Mouse (Mus musculus): ENCODE measurements around the gene Scamp1. TPM values are rescaled to one million over a fixed set of nuclear protein-coding genes. Genes with fewer than 3 reads are reported as not detected.
A peak's percentile ranks its signal among the peaks of the same experiment; 100 is the strongest.

Gene Scamp1
- polyA plus RNA-seq, 1 experiment from 2014 or later = 58.5 TPM

DNA sequence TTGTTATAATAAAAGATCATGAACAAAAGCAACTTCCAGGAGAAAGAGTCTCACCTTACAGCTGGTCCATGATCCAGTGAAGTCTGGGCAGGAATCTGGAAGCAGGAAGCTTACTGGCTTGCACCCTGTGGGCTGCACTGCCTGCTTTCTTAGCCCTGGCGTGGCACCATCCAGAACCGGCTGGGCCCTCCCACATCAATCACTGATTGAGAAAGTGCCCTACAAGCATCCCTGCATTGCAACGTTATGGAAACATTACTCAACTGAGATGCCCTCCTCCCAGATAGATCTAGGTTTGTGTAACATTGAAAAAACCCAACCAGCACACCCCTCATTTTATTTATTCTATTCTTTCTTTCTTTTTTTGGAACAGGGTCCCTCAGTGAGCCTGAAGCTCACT lies 9.2 kb upstream of the Scamp1 start:
- 58% methylated on average over 3 of the region's 3 CpGs for WGBS
- H3K36me3 ChIP-seq (ENCODE audit: control insufficient read depth, insufficient read depth, low read length) = no peaks in the 10 kb centered on the region
- no peaks in the 10 kb centered on the region for H3K4me1 ChIP-seq (ENCODE audit: control insufficient read depth, insufficient read depth, low read length)
- no peak for DNase-seq (ENCODE audit: low spot score)
- no peak overlapping the region for H3K4me3 ChIP-seq (ENCODE audit: low read depth, low read length)
- H3K9me3 ChIP-seq (replicated peaks; ENCODE audit: control insufficient read depth, low read length) = no peaks in the 10 kb centered on the region
- ATAC-seq = no peak
- H3K27ac ChIP-seq (ENCODE audit: low read depth, low read length) = no peak overlapping the region
- no peak overlapping the region for H3K9ac ChIP-seq (ENCODE audit: low read length)
- H3K4me2 ChIP-seq (ENCODE audit: low read length) = no peak overlapping the region
- H3K27me3 ChIP-seq (replicated peaks; ENCODE audit: control insufficient read depth, insufficient read depth, low read length) = no peaks in the 10 kb centered on the region

DNA sequence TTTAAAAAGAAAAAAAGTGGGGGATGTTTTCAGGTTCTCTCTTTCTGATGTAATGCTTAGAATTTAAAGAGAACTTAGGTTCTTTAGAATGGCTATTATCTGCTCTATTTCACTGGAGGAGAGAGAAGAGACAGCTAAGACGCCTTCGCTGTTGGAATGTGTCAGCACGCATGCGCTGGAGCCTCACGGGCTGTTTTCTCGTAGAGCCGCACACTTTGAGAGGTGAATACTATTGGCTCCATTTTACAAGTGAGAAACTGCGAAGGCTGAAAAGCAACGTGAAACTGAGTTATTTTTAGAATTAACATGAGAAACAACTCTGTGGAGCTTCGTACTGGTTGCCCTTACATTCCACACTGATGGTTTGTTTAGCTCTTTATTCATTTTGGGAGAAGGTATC lies 8.3 kb upstream of the Scamp1 start:
- no peaks in the 10 kb centered on the region for H3K36me3 ChIP-seq (ENCODE audit: control insufficient read depth, insufficient read depth, low read length)
- WGBS = 73% methylated on average over 10 of the region's 10 CpGs
- H3K9ac ChIP-seq (ENCODE audit: low read length) = no peak overlapping the region
- H3K4me3 ChIP-seq (ENCODE audit: low read depth, low read length) = no peak overlapping the region
- no peak overlapping the region for H3K27ac ChIP-seq (ENCODE audit: low read depth, low read length)
- DNase-seq (ENCODE audit: low spot score) (no peak), ATAC-seq (no peak)
- H3K9me3 ChIP-seq (replicated peaks; ENCODE audit: control insufficient read depth, low read length) = no peaks in the 10 kb centered on the region
- H3K4me1 ChIP-seq (ENCODE audit: control insufficient read depth, insufficient read depth, low read length) = no peaks in the 10 kb centered on the region
- no peaks in the 10 kb centered on the region for H3K27me3 ChIP-seq (replicated peaks; ENCODE audit: control insufficient read depth, insufficient read depth, low read length)
- H3K4me2 ChIP-seq (ENCODE audit: low read length) = no peak overlapping the region

DNA sequence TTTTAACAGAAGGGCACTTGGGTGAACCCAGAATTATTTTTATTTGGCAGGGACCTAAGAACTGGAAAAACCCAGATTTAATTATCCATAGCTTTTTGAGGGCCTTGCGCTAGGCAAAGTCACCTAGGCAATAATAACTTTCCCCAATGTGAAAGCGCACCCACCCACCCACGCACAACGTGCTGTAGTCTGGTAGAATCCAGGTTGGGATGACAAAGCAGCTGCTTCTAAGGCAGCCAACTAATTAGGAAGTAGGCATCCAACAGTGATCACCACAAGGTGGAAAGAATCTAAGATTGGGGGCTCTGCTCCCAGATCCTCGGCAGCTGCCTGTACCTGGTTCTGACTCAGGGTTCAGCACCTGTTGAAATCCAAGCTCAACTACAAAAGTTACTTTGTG lies 538 bp upstream of the Scamp1 start:
- Histone ChIP-seq H3K9ac (ENCODE audit: low read length) (no peak overlapping the region), H3K27ac (ENCODE audit: low read depth, low read length) (no peak overlapping the region), H3K27me3 (replicated peaks; ENCODE audit: control insufficient read depth, insufficient read depth, low read length) (no peaks in the 10 kb centered on the region), H3K36me3 (ENCODE audit: control insufficient read depth, insufficient read depth, low read length) (no peaks in the 10 kb centered on the region), H3K4me1 (ENCODE audit: control insufficient read depth, insufficient read depth, low read length) (peaks cover 11% of the 10 kb centered on the region), H3K4me2 (ENCODE audit: low read length) (peak overlapping the region; percentile 79), H3K4me3 (ENCODE audit: low read depth, low read length) (peak overlapping the region; percentile 92), H3K9me3 (replicated peaks; ENCODE audit: control insufficient read depth, low read length) (no peaks in the 10 kb centered on the region)
- no peak for ATAC-seq
- 41% methylated on average over 5 of the region's 5 CpGs for WGBS
- no peak for DNase-seq (ENCODE audit: low spot score)

DNA sequence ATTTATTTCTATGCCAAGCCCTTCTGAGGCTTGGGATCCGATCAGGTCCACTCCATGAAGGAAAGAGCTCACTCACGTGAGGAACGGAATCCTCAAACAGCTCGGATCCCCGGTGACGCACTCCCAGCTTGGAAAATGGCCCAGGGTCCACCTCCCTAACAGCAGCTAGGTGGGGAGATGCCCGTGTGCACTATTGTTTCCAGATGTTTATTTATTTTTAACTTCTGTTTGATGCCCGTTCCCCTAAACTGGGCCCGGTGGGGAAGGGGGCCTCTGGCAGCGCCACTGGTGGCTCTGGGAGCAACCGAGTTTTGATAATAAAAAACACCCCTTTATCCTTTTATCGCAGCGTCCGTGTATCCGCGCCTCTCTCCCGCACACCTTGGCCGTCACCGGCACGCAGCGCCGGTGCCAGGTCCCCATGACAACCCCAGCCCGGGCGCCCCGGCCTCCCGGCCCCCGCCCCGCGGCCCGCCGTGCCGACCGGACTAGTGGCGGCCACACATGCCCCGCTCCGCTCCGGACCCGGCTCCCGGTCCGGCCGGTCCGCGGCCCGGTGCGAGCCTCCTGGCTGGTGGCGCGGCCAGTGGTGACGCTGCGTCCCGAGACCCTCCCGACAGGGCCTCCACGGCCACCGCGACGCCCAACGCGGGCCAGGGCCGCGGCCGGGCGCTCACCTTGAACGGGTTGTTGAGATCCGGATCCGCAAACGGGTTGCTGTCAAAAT lies 951 bp downstream of the Scamp1 start:
- peak overlapping the region; percentile 92 for H3K4me3 ChIP-seq (ENCODE audit: low read depth, low read length)
- H3K9ac ChIP-seq (ENCODE audit: low read length) = peak overlapping the region; percentile 92
- under 1% methylated on average over 64 of the region's 65 CpGs for WGBS
- peak; percentile 57 for DNase-seq (ENCODE audit: low spot score)
- peak overlapping the region; percentile 79 for H3K4me2 ChIP-seq (ENCODE audit: low read length)
- H3K9me3 ChIP-seq (replicated peaks; ENCODE audit: control insufficient read depth, low read length) = no peaks in the 10 kb centered on the region
- peak overlapping the region; percentile 86 for H3K27ac ChIP-seq (ENCODE audit: low read depth, low read length)
- no peaks in the 10 kb centered on the region for H3K36me3 ChIP-seq (ENCODE audit: control insufficient read depth, insufficient read depth, low read length)
- peak; percentile 4 for ATAC-seq
- H3K4me1 ChIP-seq (ENCODE audit: control insufficient read depth, insufficient read depth, low read length) = peaks cover 11% of the 10 kb centered on the region
- H3K27me3 ChIP-seq (replicated peaks; ENCODE audit: control insufficient read depth, insufficient read depth, low read length) = no peaks in the 10 kb centered on the region

DNA sequence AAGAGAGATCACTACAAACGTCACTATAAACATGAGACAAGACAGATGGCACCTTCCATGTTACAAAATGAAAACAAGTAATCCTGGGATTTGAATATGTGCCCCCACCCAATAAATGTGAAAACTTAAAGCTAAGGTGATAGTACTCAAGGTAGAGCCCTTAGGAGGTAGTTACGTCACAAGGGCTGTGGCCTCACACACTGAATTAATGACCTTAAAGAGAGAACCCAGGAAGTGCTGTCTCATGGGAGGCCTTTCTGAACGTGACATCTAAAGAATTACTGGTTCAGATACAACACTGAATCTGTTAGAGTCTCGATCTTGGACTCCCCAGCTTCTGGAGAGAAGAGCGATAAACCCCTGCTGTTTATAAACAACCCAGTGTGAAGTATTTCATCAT lies 6.2 kb downstream of the Scamp1 start:
- H3K36me3 ChIP-seq (ENCODE audit: control insufficient read depth, insufficient read depth, low read length) = no peaks in the 10 kb centered on the region
- no peaks in the 10 kb centered on the region for H3K27me3 ChIP-seq (replicated peaks; ENCODE audit: control insufficient read depth, insufficient read depth, low read length)
- peaks cover 11% of the 10 kb centered on the region for H3K4me1 ChIP-seq (ENCODE audit: control insufficient read depth, insufficient read depth, low read length)
- no peak for DNase-seq (ENCODE audit: low spot score)
- no peaks in the 10 kb centered on the region for H3K9me3 ChIP-seq (replicated peaks; ENCODE audit: control insufficient read depth, low read length)
- H3K9ac ChIP-seq (ENCODE audit: low read length) = no peak overlapping the region
- ATAC-seq = no peak
- no peak overlapping the region for H3K4me2 ChIP-seq (ENCODE audit: low read length)
- no peak overlapping the region for H3K27ac ChIP-seq (ENCODE audit: low read depth, low read length)
- H3K4me3 ChIP-seq (ENCODE audit: low read depth, low read length) = no peak overlapping the region
- WGBS = 69% methylated on average over 5 of the region's 5 CpGs

DNA sequence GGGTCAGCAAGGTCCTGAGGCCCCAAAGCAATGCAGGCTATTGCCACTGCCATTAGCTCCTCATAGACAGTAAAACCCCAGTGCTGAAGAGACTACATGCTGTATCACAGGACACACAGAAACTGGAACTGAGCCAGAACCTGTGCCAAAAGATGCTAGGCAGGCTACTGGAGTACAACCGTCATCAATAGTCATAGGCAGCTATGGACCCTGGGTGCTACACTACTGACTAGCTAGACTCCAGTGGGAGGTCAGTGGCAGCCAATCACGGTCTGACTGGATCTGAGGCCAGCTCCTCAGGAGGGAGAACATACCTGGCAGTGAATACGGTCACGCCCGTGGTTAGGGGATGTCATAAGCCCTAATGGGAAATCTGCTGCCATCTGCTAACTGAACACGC lies 14.4 kb downstream of the Scamp1 start:
- H3K27me3 ChIP-seq (replicated peaks; ENCODE audit: control insufficient read depth, insufficient read depth, low read length) = no peaks in the 10 kb centered on the region
- no peak overlapping the region for H3K27ac ChIP-seq (ENCODE audit: low read depth, low read length)
- no peak overlapping the region for H3K9ac ChIP-seq (ENCODE audit: low read length)
- no peaks in the 10 kb centered on the region for H3K36me3 ChIP-seq (ENCODE audit: control insufficient read depth, insufficient read depth, low read length)
- H3K9me3 ChIP-seq (replicated peaks; ENCODE audit: control insufficient read depth, low read length) = no peaks in the 10 kb centered on the region
- 0 out of 2 replicates have a peak, but pooled peaks cover 2% of the 10 kb centered on the region for H3K4me1 ChIP-seq (ENCODE audit: control insufficient read depth, insufficient read depth, low read length)
- H3K4me3 ChIP-seq (ENCODE audit: low read depth, low read length) = no peak overlapping the region
- ATAC-seq (no peak), DNase-seq (ENCODE audit: low spot score) (no peak)
- no peak overlapping the region for H3K4me2 ChIP-seq (ENCODE audit: low read length)
- WGBS = 91% methylated on average over 6 of the region's 6 CpGs

DNA sequence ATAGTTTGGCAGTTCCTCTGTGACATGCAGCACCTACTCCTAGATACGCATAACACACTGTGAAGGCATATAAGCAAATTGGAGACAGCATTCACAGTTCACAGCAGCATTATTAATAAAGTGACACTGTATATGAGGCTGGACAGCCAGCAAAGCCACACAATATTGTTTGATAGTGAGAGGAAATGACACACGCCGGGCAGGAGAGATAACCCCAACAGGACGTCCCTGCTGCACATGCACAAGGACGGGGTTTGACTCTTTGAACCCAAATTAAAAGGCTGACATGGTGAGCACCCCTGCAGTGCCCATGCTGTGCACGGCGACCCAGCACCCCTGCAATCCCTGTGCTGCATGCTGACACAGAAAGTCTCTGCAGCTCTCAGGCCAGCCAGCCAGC lies 17.5 kb downstream of the Scamp1 start:
- Histone ChIP-seq H3K27ac (ENCODE audit: low read depth, low read length) (no peak overlapping the region), H3K27me3 (replicated peaks; ENCODE audit: control insufficient read depth, insufficient read depth, low read length) (no peaks in the 10 kb centered on the region), H3K4me1 (ENCODE audit: control insufficient read depth, insufficient read depth, low read length) (0 out of 2 replicates have a peak, but pooled peaks cover 2% of the 10 kb centered on the region), H3K36me3 (ENCODE audit: control insufficient read depth, insufficient read depth, low read length) (no peaks in the 10 kb centered on the region), H3K4me2 (ENCODE audit: low read length) (no peak overlapping the region), H3K9ac (ENCODE audit: low read length) (no peak overlapping the region), H3K4me3 (ENCODE audit: low read depth, low read length) (no peak overlapping the region), H3K9me3 (replicated peaks; ENCODE audit: control insufficient read depth, low read length) (no peaks in the 10 kb centered on the region)
- 52% methylated on average over 7 of the region's 7 CpGs for WGBS
- no peak for ATAC-seq
- no peak for DNase-seq (ENCODE audit: low spot score)

DNA sequence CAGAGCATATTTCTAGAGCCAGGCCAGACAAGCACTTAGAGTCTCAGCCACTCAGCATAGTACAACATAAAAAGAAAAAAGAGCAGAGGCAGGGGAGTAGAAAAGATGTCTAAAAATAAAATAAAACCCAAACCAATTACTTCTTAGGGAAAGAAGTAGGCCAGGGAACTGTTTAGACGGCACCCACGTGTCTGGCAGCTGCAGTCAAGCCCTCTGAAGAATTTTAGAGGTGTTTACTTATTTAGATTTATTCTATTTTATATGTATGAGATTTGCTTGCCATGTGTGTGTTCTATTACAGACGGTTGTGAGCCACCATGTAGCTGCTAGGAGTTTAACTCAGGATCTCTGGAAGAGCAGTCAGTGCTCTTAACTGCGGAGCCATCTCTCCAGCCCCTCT lies 18.5 kb downstream of the Scamp1 start:
- ATAC-seq = no peak
- H3K9me3 ChIP-seq (replicated peaks; ENCODE audit: control insufficient read depth, low read length) = no peaks in the 10 kb centered on the region
- 0 out of 2 replicates have a peak, but pooled peaks cover 2% of the 10 kb centered on the region for H3K4me1 ChIP-seq (ENCODE audit: control insufficient read depth, insufficient read depth, low read length)
- H3K36me3 ChIP-seq (ENCODE audit: control insufficient read depth, insufficient read depth, low read length) = no peaks in the 10 kb centered on the region
- DNase-seq (ENCODE audit: low spot score) = no peak
- H3K9ac ChIP-seq (ENCODE audit: low read length) = no peak overlapping the region
- no peaks in the 10 kb centered on the region for H3K27me3 ChIP-seq (replicated peaks; ENCODE audit: control insufficient read depth, insufficient read depth, low read length)
- WGBS = 80% methylated on average over 4 of the region's 4 CpGs
- no peak overlapping the region for H3K27ac ChIP-seq (ENCODE audit: low read depth, low read length)
- no peak overlapping the region for H3K4me2 ChIP-seq (ENCODE audit: low read length)
- H3K4me3 ChIP-seq (ENCODE audit: low read depth, low read length) = no peak overlapping the region

DNA sequence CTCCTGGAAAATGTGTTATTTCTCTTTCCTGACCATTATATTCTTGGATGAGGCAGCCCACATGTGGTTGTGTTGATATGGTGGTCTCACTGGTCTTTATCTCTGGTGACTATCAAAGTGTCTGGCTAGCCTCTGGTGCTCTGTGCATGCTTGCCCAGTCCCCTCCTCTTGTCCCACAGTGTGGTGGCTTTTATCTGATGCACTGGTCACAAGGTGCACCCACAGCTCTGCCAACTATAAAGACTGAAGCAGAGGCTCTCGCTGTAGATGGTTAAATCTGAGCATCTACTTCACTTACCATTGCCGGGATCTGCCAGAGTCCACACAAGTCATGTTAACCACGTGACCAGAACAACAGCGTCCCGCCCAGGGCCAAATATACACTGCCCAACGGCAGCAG lies 19.1 kb downstream of the Scamp1 start:
- no peak for DNase-seq (ENCODE audit: low spot score)
- no peaks in the 10 kb centered on the region for H3K36me3 ChIP-seq (ENCODE audit: control insufficient read depth, insufficient read depth, low read length)
- H3K4me2 ChIP-seq (ENCODE audit: low read length) = no peak overlapping the region
- no peak overlapping the region for H3K4me3 ChIP-seq (ENCODE audit: low read depth, low read length)
- WGBS = 87% methylated on average over 6 of the region's 6 CpGs
- H3K27me3 ChIP-seq (replicated peaks; ENCODE audit: control insufficient read depth, insufficient read depth, low read length) = no peaks in the 10 kb centered on the region
- 0 out of 2 replicates have a peak, but pooled peaks cover 2% of the 10 kb centered on the region for H3K4me1 ChIP-seq (ENCODE audit: control insufficient read depth, insufficient read depth, low read length)
- no peak overlapping the region for H3K27ac ChIP-seq (ENCODE audit: low read depth, low read length)
- no peak overlapping the region for H3K9ac ChIP-seq (ENCODE audit: low read length)
- no peaks in the 10 kb centered on the region for H3K9me3 ChIP-seq (replicated peaks; ENCODE audit: control insufficient read depth, low read length)
- ATAC-seq = no peak

Data from forebrain, embryonic 14.5 days (tissue).